Mouse (Mus musculus): ENCODE measurements around the gene H2-T23. TPM values are rescaled to one million over a fixed set of nuclear protein-coding genes. Genes with fewer than 3 reads are reported as not detected.

The H2-T23 gene
- total and polyA plus RNA-seq, 3 experiments = 12.2 to 18.3 TPM; not detected in 1

DNA sequence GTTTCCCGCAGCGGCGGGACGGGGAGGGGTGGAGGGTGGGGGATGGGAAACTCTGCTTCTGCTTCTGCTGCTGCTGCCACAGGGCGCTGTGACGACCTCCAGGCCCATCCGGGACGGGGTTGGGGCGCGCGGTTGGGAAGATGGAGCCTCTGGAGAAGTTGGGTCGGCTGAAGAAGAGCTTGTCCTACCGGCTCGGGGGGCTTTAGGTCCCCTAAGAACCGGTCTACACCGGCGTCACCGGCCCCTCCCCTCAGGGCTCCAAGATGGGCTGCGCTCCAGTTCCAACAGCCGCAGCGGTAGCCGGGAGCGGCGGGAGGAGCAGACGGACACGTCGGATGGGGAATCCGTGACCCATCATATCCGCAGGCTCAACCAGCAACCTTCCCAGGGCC is 52.3 kb downstream of the H2-T23 start:
- Histone ChIP-seq H3K79me2 (ENCODE audit: control insufficient read depth, insufficient read depth, low read length, poor library complexity) (peaks cover 32% of the 10 kb centered on the region), H3K27ac (ENCODE audit: control insufficient read depth, low read depth, low read length) (peak overlapping the region; percentile 59), H3K27me3 (ENCODE audit: control insufficient read depth in 1 of 2, insufficient read depth in 2 of 2, low read length in 2 of 2) (no peaks in the 10 kb centered on the region), H3K9ac (ENCODE audit: control insufficient read depth, low read depth, low read length, poor library complexity, severe bottlenecking) (peak overlapping the region; percentile 94), H3K4me3 (ENCODE audit: control insufficient read depth in 1 of 2, insufficient read depth in 1 of 2, low read depth in 2 of 2, low read length in 2 of 2) (peak overlapping the region; percentile 92 to 96), H3K36me3 (ENCODE audit: control insufficient read depth in 1 of 2, insufficient read depth in 2 of 2, low read length in 2 of 2) (peaks cover 1 to 8% of the 10 kb centered on the region in 2 experiments), H3K9me3 (replicated peaks; ENCODE audit: insufficient read depth, low read length) (no peaks in the 10 kb centered on the region), H3K4me1 (ENCODE audit: control insufficient read depth in 1 of 2, insufficient read depth in 2 of 2, low read length in 2 of 2) (peaks cover 2 to 5% of the 10 kb centered on the region in 2 experiments; a peak in 3 of 4 replicates)
- DNase-seq (ENCODE audit: low read depth, low spot score) = no peak
- TF ChIP-seq JUND (IDR thresholded peaks at IDR 0.05; ENCODE audit: low read depth, low read length) (no peak), E2F4 (IDR thresholded peaks at IDR 0.05; ENCODE audit: borderline replicate concordance, low read depth, low read length) (no peak), ETS1 (IDR thresholded peaks at IDR 0.05; ENCODE audit: low read depth, low read length) (no peak), POLR2A (IDR thresholded peaks at IDR 0.05; ENCODE audit: control insufficient read depth in 1 of 2, insufficient read depth in 1 of 2, low read depth in 1 of 2, low read length in 2 of 2, poor library complexity in 1 of 2) (no peak), ZNF384 (IDR thresholded peaks at IDR 0.05; ENCODE audit: low read depth, low read length) (no peak), ZMIZ1 (IDR thresholded peaks at IDR 0.05; ENCODE audit: low read depth, low read length) (no peak), SMC3 (IDR thresholded peaks at IDR 0.05; ENCODE audit: low read depth, low read length) (no peak), ZC3H11A (IDR thresholded peaks at IDR 0.05; ENCODE audit: low read depth, low read length) (no peak), GATA1 (IDR thresholded peaks at IDR 0.05; ENCODE audit: low read depth, low read length) (no peak), TBP (IDR thresholded peaks at IDR 0.05; ENCODE audit: low read depth, low read length) (no peak), MXI1 (IDR thresholded peaks at IDR 0.05; ENCODE audit: low read depth, low read length) (no peak), POLR2AphosphoS5 (IDR thresholded peaks at IDR 0.05; ENCODE audit: borderline replicate concordance, low read depth, low read length) (no peak), RCOR1 (IDR thresholded peaks at IDR 0.05; ENCODE audit: low read depth, low read length) (no peak), ELF1 (IDR thresholded peaks at IDR 0.05; ENCODE audit: low read depth, low read length) (no peak), CHD2 (IDR thresholded peaks at IDR 0.05; ENCODE audit: low read length) (no peak)

Other genes with a start within 250 kb of the H2-T23 start
- gene Ier3, start 211.2 kb downstream of the H2-T23 start, total RNA-seq (2012; rRNA removed) = 5.5 and 8.4 TPM in 2 replicates
- gene Ier3, start 211.2 kb downstream of the H2-T23 start, polyA plus RNA-seq (2012; ENCODE audit: insufficient read depth in 1 of 2, insufficient read length in 2 of 2, low read depth in 1 of 2, low replicate concordance in 2 of 2, missing spikeins in 1 of 2) = 10 to 100 TPM in 1 of 2 experiments, not detected in 1; 12.2 TPM
- gene Flot1, start 209.6 kb downstream of the H2-T23 start, total RNA-seq (2012; rRNA removed) = 38.1 and 39.5 TPM in 2 replicates
- 10 to 100 TPM in 1 of 2 experiments, not detected in 1; 64.1 TPM for gene Flot1, start 209.6 kb downstream of the H2-T23 start, polyA plus RNA-seq (2012; ENCODE audit: insufficient read depth in 1 of 2, insufficient read length in 2 of 2, low read depth in 1 of 2, low replicate concordance in 2 of 2, missing spikeins in 1 of 2)
- gene Tubb5, start 194.5 kb downstream of the H2-T23 start, total RNA-seq (2012; rRNA removed) = 1,137 and 1,211 TPM in 2 replicates
- 1,000 to 10,000 TPM; 1,040 to 1,575 TPM for gene Tubb5, start 194.5 kb downstream of the H2-T23 start, polyA plus RNA-seq (2012; ENCODE audit: insufficient read depth in 1 of 2, insufficient read length in 2 of 2, low read depth in 1 of 2, low replicate concordance in 2 of 2, missing spikeins in 1 of 2)
- 15.0 and 17.2 TPM in 2 replicates for gene Mdc1, start 191.3 kb downstream of the H2-T23 start, total RNA-seq (2012; rRNA removed)
- gene Mdc1, start 191.3 kb downstream of the H2-T23 start, polyA plus RNA-seq (2012; ENCODE audit: insufficient read depth in 1 of 2, insufficient read length in 2 of 2, low read depth in 1 of 2, low replicate concordance in 2 of 2, missing spikeins in 1 of 2) = 10 to 100 TPM; 46.6 to 77.9 TPM
- 11.1 and 13.7 TPM in 2 replicates for gene Nrm, start 171.5 kb downstream of the H2-T23 start, total RNA-seq (2012; rRNA removed)
- gene Nrm, start 171.5 kb downstream of the H2-T23 start, polyA plus RNA-seq (2012; ENCODE audit: insufficient read depth in 1 of 2, insufficient read length in 2 of 2, low read depth in 1 of 2, low replicate concordance in 2 of 2, missing spikeins in 1 of 2) = 10 to 100 TPM in 1 of 2 experiments, not detected in 1; 49.9 TPM
- gene Ppp1r18, start 167.3 kb downstream of the H2-T23 start, total RNA-seq (2012; rRNA removed) = 10.1 and 12.7 TPM in 2 replicates
- 10 to 100 TPM in 1 of 2 experiments, not detected in 1; 36.2 TPM for gene Ppp1r18, start 167.3 kb downstream of the H2-T23 start, polyA plus RNA-seq (2012; ENCODE audit: insufficient read depth in 1 of 2, insufficient read length in 2 of 2, low read depth in 1 of 2, low replicate concordance in 2 of 2, missing spikeins in 1 of 2)
- gene Dhx16, start 153.0 kb downstream of the H2-T23 start, total RNA-seq (2012; rRNA removed) = 75.4 and 79.2 TPM in 2 replicates
- 100 to 1,000 TPM in 1 of 2 experiments, not detected in 1; 101 TPM for gene Dhx16, start 153.0 kb downstream of the H2-T23 start, polyA plus RNA-seq (2012; ENCODE audit: insufficient read depth in 1 of 2, insufficient read length in 2 of 2, low read depth in 1 of 2, low replicate concordance in 2 of 2, missing spikeins in 1 of 2)
- 10.9 and 11.4 TPM in 2 replicates for gene 2310061I04Rik, start 135.4 kb downstream of the H2-T23 start, total RNA-seq (2012; rRNA removed)
- 100 to 1,000 TPM in 1 of 2 experiments, not detected in 1; 106 TPM for gene 2310061I04Rik, start 135.4 kb downstream of the H2-T23 start, polyA plus RNA-seq (2012; ENCODE audit: insufficient read depth in 1 of 2, insufficient read length in 2 of 2, low read depth in 1 of 2, low replicate concordance in 2 of 2, missing spikeins in 1 of 2)
- 4.4 and 4.6 TPM in 2 replicates for gene Atat1, start 122.8 kb downstream of the H2-T23 start, total RNA-seq (2012; rRNA removed)
- gene Atat1, start 122.8 kb downstream of the H2-T23 start, polyA plus RNA-seq (2012; ENCODE audit: insufficient read depth in 1 of 2, insufficient read length in 2 of 2, low read depth in 1 of 2, low replicate concordance in 2 of 2, missing spikeins in 1 of 2) = 10 to 100 TPM in 1 of 2 experiments, not detected in 1; 14.4 TPM
- 149 and 179 TPM in 2 replicates for gene Mrps18b, start 116.5 kb downstream of the H2-T23 start, total RNA-seq (2012; rRNA removed)
- 100 to 1,000 TPM in 1 of 2 experiments, not detected in 1; 239 TPM for gene Mrps18b, start 116.5 kb downstream of the H2-T23 start, polyA plus RNA-seq (2012; ENCODE audit: insufficient read depth in 1 of 2, insufficient read length in 2 of 2, low read depth in 1 of 2, low replicate concordance in 2 of 2, missing spikeins in 1 of 2)
- gene Ppp1r10, start 116.4 kb downstream of the H2-T23 start, total RNA-seq (2012; rRNA removed) = 24.2 and 25.3 TPM in 2 replicates
- gene Ppp1r10, start 116.4 kb downstream of the H2-T23 start, polyA plus RNA-seq (2012; ENCODE audit: insufficient read depth in 1 of 2, insufficient read length in 2 of 2, low read depth in 1 of 2, low replicate concordance in 2 of 2, missing spikeins in 1 of 2) = 10 to 100 TPM in 1 of 2 experiments, not detected in 1; 61.4 TPM
- 137 and 142 TPM in 2 replicates for gene Abcf1, start 63.1 kb downstream of the H2-T23 start, total RNA-seq (2012; rRNA removed)
- 100 to 1,000 TPM in 1 of 2 experiments, not detected in 1; 312 TPM for gene Abcf1, start 63.1 kb downstream of the H2-T23 start, polyA plus RNA-seq (2012; ENCODE audit: insufficient read depth in 1 of 2, insufficient read length in 2 of 2, low read depth in 1 of 2, low replicate concordance in 2 of 2, missing spikeins in 1 of 2)
- 50.7 and 57.1 TPM in 2 replicates for gene Gnl1, start 53.0 kb downstream of the H2-T23 start, total RNA-seq (2012; rRNA removed)
- 10 to 100 TPM in 1 of 2 experiments, not detected in 1; 98.5 TPM for gene Gnl1, start 53.0 kb downstream of the H2-T23 start, polyA plus RNA-seq (2012; ENCODE audit: insufficient read depth in 1 of 2, insufficient read length in 2 of 2, low read depth in 1 of 2, low replicate concordance in 2 of 2, missing spikeins in 1 of 2)
- gene Prr3, start 52.6 kb downstream of the H2-T23 start, total RNA-seq (2012; rRNA removed) = 12.2 and 13.8 TPM in 2 replicates
- 10 to 100 TPM in 1 of 2 experiments, not detected in 1; 48.1 TPM for gene Prr3, start 52.6 kb downstream of the H2-T23 start, polyA plus RNA-seq (2012; ENCODE audit: insufficient read depth in 1 of 2, insufficient read length in 2 of 2, low read depth in 1 of 2, low replicate concordance in 2 of 2, missing spikeins in 1 of 2)
- gene H2-T24, start 12.3 kb downstream of the H2-T23 start, total RNA-seq (2012; rRNA removed) = 25.4 and 25.9 TPM in 2 replicates
- gene H2-T24, start 12.3 kb downstream of the H2-T23 start, polyA plus RNA-seq (2012; ENCODE audit: insufficient read depth in 1 of 2, insufficient read length in 2 of 2, low read depth in 1 of 2, low replicate concordance in 2 of 2, missing spikeins in 1 of 2) = 10 to 100 TPM in 1 of 2 experiments, not detected in 1; 14.1 TPM
- gene H2-T22, start 9.9 kb upstream of the H2-T23 start, total RNA-seq (2012; rRNA removed) = 22.5 and 27.0 TPM in 2 replicates
- 10 to 100 TPM in 1 of 2 experiments, not detected in 1; 45.5 TPM for gene H2-T22, start 9.9 kb upstream of the H2-T23 start, polyA plus RNA-seq (2012; ENCODE audit: insufficient read depth in 1 of 2, insufficient read length in 2 of 2, low read depth in 1 of 2, low replicate concordance in 2 of 2, missing spikeins in 1 of 2)
- not detected in 2 replicates for gene Gm6034, start 10.1 kb upstream of the H2-T23 start, total RNA-seq (2012; rRNA removed)
- under 1 TPM in 1 of 2 experiments, not detected in 1; 0.11 TPM for gene Gm6034, start 10.1 kb upstream of the H2-T23 start, polyA plus RNA-seq (2012; ENCODE audit: insufficient read depth in 1 of 2, insufficient read length in 2 of 2, low read depth in 1 of 2, low replicate concordance in 2 of 2, missing spikeins in 1 of 2)
- gene Gm11127, start 25.5 kb upstream of the H2-T23 start, total RNA-seq (2012; rRNA removed) = 5.8 and 6.4 TPM in 2 replicates
- 1 to 10 TPM in 1 of 2 experiments, not detected in 1; 1.5 TPM for gene Gm11127, start 25.5 kb upstream of the H2-T23 start, polyA plus RNA-seq (2012; ENCODE audit: insufficient read depth in 1 of 2, insufficient read length in 2 of 2, low read depth in 1 of 2, low replicate concordance in 2 of 2, missing spikeins in 1 of 2)
- gene Gm19684, start 88.8 kb upstream of the H2-T23 start, total RNA-seq (2012; rRNA removed) = not detected in 2 replicates
- not detected for gene Gm19684, start 88.8 kb upstream of the H2-T23 start, polyA plus RNA-seq (2012; ENCODE audit: insufficient read depth in 1 of 2, insufficient read length in 2 of 2, low read depth in 1 of 2, low replicate concordance in 2 of 2, missing spikeins in 1 of 2)
- not detected in 2 replicates for gene Gm7030, start 96.6 kb upstream of the H2-T23 start, total RNA-seq (2012; rRNA removed)
- not detected for gene Gm7030, start 96.6 kb upstream of the H2-T23 start, polyA plus RNA-seq (2012; ENCODE audit: insufficient read depth in 1 of 2, insufficient read length in 2 of 2, low read depth in 1 of 2, low replicate concordance in 2 of 2, missing spikeins in 1 of 2)
- not detected in 2 replicates for gene Gm8909, start 135.7 kb upstream of the H2-T23 start, total RNA-seq (2012; rRNA removed)
- 1 to 10 TPM in 1 of 2 experiments, not detected in 1; 3.0 TPM for gene Gm8909, start 135.7 kb upstream of the H2-T23 start, polyA plus RNA-seq (2012; ENCODE audit: insufficient read depth in 1 of 2, insufficient read length in 2 of 2, low read depth in 1 of 2, low replicate concordance in 2 of 2, missing spikeins in 1 of 2)
- not detected in 2 replicates for gene H2-T3, start 157.4 kb upstream of the H2-T23 start, total RNA-seq (2012; rRNA removed)
- not detected for gene H2-T3, start 157.4 kb upstream of the H2-T23 start, polyA plus RNA-seq (2012; ENCODE audit: insufficient read depth in 1 of 2, insufficient read length in 2 of 2, low read depth in 1 of 2, low replicate concordance in 2 of 2, missing spikeins in 1 of 2)
- 57.8 and 63.8 TPM in 2 replicates for gene Rpp21, start 225.2 kb upstream of the H2-T23 start, total RNA-seq (2012; rRNA removed)
- gene Rpp21, start 225.2 kb upstream of the H2-T23 start, polyA plus RNA-seq (2012; ENCODE audit: insufficient read depth in 1 of 2, insufficient read length in 2 of 2, low read depth in 1 of 2, low replicate concordance in 2 of 2, missing spikeins in 1 of 2) = 100 to 1,000 TPM in 1 of 2 experiments, not detected in 1; 116 TPM
- 9.4 and 13.5 TPM in 2 replicates for gene Trim39, start 239.4 kb upstream of the H2-T23 start, total RNA-seq (2012; rRNA removed)
- gene Trim39, start 239.4 kb upstream of the H2-T23 start, polyA plus RNA-seq (2012; ENCODE audit: insufficient read depth in 1 of 2, insufficient read length in 2 of 2, low read depth in 1 of 2, low replicate concordance in 2 of 2, missing spikeins in 1 of 2) = 10 to 100 TPM in 1 of 2 experiments, not detected in 1; 16.0 TPM

All from MEL (cell line).